Mouse (Mus musculus) liver, embryonic 14.5 days (tissue): Measurements from ENCODE around the gene Fcgbp. TPM values are rescaled to one million over a fixed set of nuclear protein-coding genes. Genes with fewer than 3 reads are reported as not detected.
A peak's percentile ranks its signal among the peaks of the same experiment; 100 is the strongest.

ENCODE experiments used
- ATAC-seq: fragments of 200-750 bp; cut with Nextera tagmentation; 2 replicates; pipeline ENCODE4 v1.8.0; 2017; ENCODE audit warnings: moderate number of reproducible peaks, mild to moderate bottlenecking, moderate library complexity; ENCODE audit not compliant: insufficient read depth
- DNase-seq, 3 experiments: peaks; one replicate each; pipeline ENCODE4 v3.0.0-alpha.2; 2012 to 2013; ENCODE audit warnings: low read depth in 3 of 3, low spot score in 3 of 3
- H3K27ac ChIP-seq: fragments of 300-500 bp; sonication (generic); 2 replicates; pipeline ENCODE4 v1.5.1; 2014; ENCODE audit warnings: moderate library complexity, mild to moderate bottlenecking, control low read depth, inconsistent platforms
- H3K27me3 ChIP-seq: fragments of 300-500 bp; sonication (generic); 2 replicates; pipeline ENCODE4 v1.6.1; 2014; ENCODE audit warnings: mild to moderate bottlenecking, low read length, moderate library complexity; ENCODE audit not compliant: control insufficient read depth, insufficient read depth
- H3K36me3 ChIP-seq: fragments of 300-500 bp; sonication (generic); replicated peaks from 2 replicates; pipeline ENCODE4 v1.6.1; 2014; ENCODE audit warnings: low read depth; ENCODE audit not compliant: control insufficient read depth, insufficient read depth
- H3K4me1 ChIP-seq, 2 experiments: fragments of 200-500 bp in 1 of 2; fragments of 300-500 bp in 1 of 2; sonication (generic) in 1 of 2; replicated peaks; 2 replicates each; pipeline ENCODE4 v1.6.1; 2012 to 2014; ENCODE audit warnings: antibody characterized with exemption in 1 of 2, inconsistent platforms in 1 of 2, low read length in 1 of 2; ENCODE audit not compliant: control insufficient read depth in 2 of 2, insufficient read depth in 2 of 2
- H3K4me2 ChIP-seq: fragments of 300-500 bp; sonication (generic); 2 replicates; pipeline ENCODE4 v1.6.1; 2014; ENCODE audit warnings: low read depth, mild to moderate bottlenecking, control low read depth, moderate library complexity
- H3K4me3 ChIP-seq, 2 experiments: fragments of 200-500 bp in 1 of 2; fragments of 300-500 bp in 1 of 2; sonication (generic) in 1 of 2; 2 replicates each; pipeline ENCODE4 v1.5.1; 2012 to 2014; ENCODE audit warnings: low read depth in 2 of 2, low read length in 2 of 2, mild to moderate bottlenecking in 2 of 2, control low read depth in 1 of 2, inconsistent platforms in 1 of 2, moderate library complexity in 1 of 2; ENCODE audit not compliant: insufficient read depth in 1 of 2
- H3K9ac ChIP-seq: fragments of 300-500 bp; sonication (generic); replicated peaks from 2 replicates; pipeline ENCODE4 v1.6.1; 2014; ENCODE audit warnings: mild to moderate bottlenecking, control low read depth, moderate library complexity
- H3K9me3 ChIP-seq: fragments of 300-500 bp; sonication (generic); 2 replicates; pipeline ENCODE4 v1.6.1; 2016; ENCODE audit warnings: low read length, mixed read lengths; ENCODE audit not compliant: control insufficient read depth
- CTCF ChIP-seq: IDR thresholded peaks from 2 replicates; pipeline ENCODE4 v1.5.1; 2016; ENCODE audit warnings: antibody characterized with exemption, low read depth, control low read depth
- WGBS: fragments of 180-500 bp; shearing (Covaris S2); extraction: QIAGEN DNeasy Blood & Tissue Kit; methylation state at CpG from one replicate; pipeline ENCODE4 v1.1.7; 2014; ENCODE audit not compliant: insufficient replicate concordance; 5-methylcytosine and 5-hydroxymethylcytosine counted together
- polyA plus RNA-seq, 2 experiments: library from polyadenylated mRNA; depleted of rRNA in 1 of 2; stranded (reverse) in 1 of 2; unstranded in 1 of 2; fragments of >200 nt; fragmentation: Nextera tagmentation in 1 of 2; extraction: Ambion mirVana in 1 of 2; gene quantifications; 2 replicates each; pipeline versions ENCODE4 v1.2.1 to v1.2.3; 2012 to 2014

Fcgbp gene
- polyA plus RNA-seq, 2 experiments: not detected

GRCm38 (mm10) chr7:28169489-28170422, 98.7 kb downstream of the Fcgbp start, which contains the start of gene Fbl:
Gene Fbl, plus strand, starts transcription at chr7:28169710.
- peak within 1 kb of the TSS; percentile 99 for H3K4me2 ChIP-seq
- TF ChIP-seq CTCF: no peak
- ATAC-seq (peak; percentile 85), DNase-seq (peak; percentile 83 to 86 (median 86))
- H3K9ac ChIP-seq: peak within 1 kb of the TSS; percentile 86
- H3K27me3 ChIP-seq: no peaks in the 10 kb centered on the region
- H3K36me3 ChIP-seq: no peaks in the 10 kb centered on the region
- H3K4me3 ChIP-seq: peak within 1 kb of the TSS; percentile 77 to 80
- under 1% methylated on average over 77 of the region's 80 CpGs for WGBS
- H3K4me1 ChIP-seq: peaks cover 10 to 20% of the 10 kb centered on the region in 2 experiments
- H3K27ac ChIP-seq: peak within 1 kb of the TSS; percentile 88
- H3K9me3 ChIP-seq: no peaks in the 10 kb centered on the region; the same call in 1 of the 2 replicates

Other genes starting within 250 kb of the Fcgbp start
- 0.42 and 0.68 TPM in 2 replicates for gene Zfp59, start 232.6 kb upstream of the Fcgbp start, polyA plus RNA-seq (2012; rRNA removed)
- gene Zfp59, start 232.6 kb upstream of the Fcgbp start, polyA plus RNA-seq (2014; fragmentation: Nextera tagmentation; extraction: Ambion mirVana): 1.5 and 1.9 TPM in 2 replicates
- 0.35 and 0.59 TPM in 2 replicates for gene Zfp607a, start 213.7 kb upstream of the Fcgbp start, polyA plus RNA-seq (2012; rRNA removed)
- 0.66 and 0.84 TPM in 2 replicates for gene Zfp607a, start 213.7 kb upstream of the Fcgbp start, polyA plus RNA-seq (2014; fragmentation: Nextera tagmentation; extraction: Ambion mirVana)
- 0.30 and 0.55 TPM in 2 replicates for gene Zfp974, start 141.8 kb upstream of the Fcgbp start, polyA plus RNA-seq (2012; rRNA removed)
- 0.80 and 0.91 TPM in 2 replicates for gene Zfp974, start 141.8 kb upstream of the Fcgbp start, polyA plus RNA-seq (2014; fragmentation: Nextera tagmentation; extraction: Ambion mirVana)
- 0.83 and 1.3 TPM in 2 replicates for gene Zfp780b, start 92.1 kb upstream of the Fcgbp start, polyA plus RNA-seq (2012; rRNA removed)
- gene Zfp780b, start 92.1 kb upstream of the Fcgbp start, polyA plus RNA-seq (2014; fragmentation: Nextera tagmentation; extraction: Ambion mirVana): 2.4 and 2.6 TPM in 2 replicates
- gene Zfp850, start 57.1 kb upstream of the Fcgbp start, polyA plus RNA-seq (2012; rRNA removed): 0.69 and 0.94 TPM in 2 replicates
- gene Zfp850, start 57.1 kb upstream of the Fcgbp start, polyA plus RNA-seq (2014; fragmentation: Nextera tagmentation; extraction: Ambion mirVana): 2.3 and 2.4 TPM in 2 replicates
- gene Psmc4, start 21.1 kb upstream of the Fcgbp start, polyA plus RNA-seq (2012; rRNA removed): 69.5 and 94.9 TPM in 2 replicates
- gene Psmc4, start 21.1 kb upstream of the Fcgbp start, polyA plus RNA-seq (2014; fragmentation: Nextera tagmentation; extraction: Ambion mirVana): 126 and 137 TPM in 2 replicates
- gene 9530053A07Rik, start 58.2 kb downstream of the Fcgbp start, polyA plus RNA-seq (2012; rRNA removed): not detected in 2 replicates
- not detected in 2 replicates for gene 9530053A07Rik, start 58.2 kb downstream of the Fcgbp start, polyA plus RNA-seq (2014; fragmentation: Nextera tagmentation; extraction: Ambion mirVana)
- gene Fbl, start 98.5 kb downstream of the Fcgbp start, polyA plus RNA-seq (2012; rRNA removed): 135 and 219 TPM in 2 replicates
- gene Fbl, start 98.5 kb downstream of the Fcgbp start, polyA plus RNA-seq (2014; fragmentation: Nextera tagmentation; extraction: Ambion mirVana): 24.4 and 29.7 TPM in 2 replicates
- gene Dyrk1b, start 108.2 kb downstream of the Fcgbp start, polyA plus RNA-seq (2012; rRNA removed): 2.7 and 3.6 TPM in 2 replicates
- gene Dyrk1b, start 108.2 kb downstream of the Fcgbp start, polyA plus RNA-seq (2014; fragmentation: Nextera tagmentation; extraction: Ambion mirVana): 1.9 and 2.5 TPM in 2 replicates
- gene Eid2, start 196.6 kb downstream of the Fcgbp start, polyA plus RNA-seq (2012; rRNA removed): 1.3 and 2.3 TPM in 2 replicates
- 0.38 and 1.1 TPM in 2 replicates for gene Eid2, start 196.6 kb downstream of the Fcgbp start, polyA plus RNA-seq (2014; fragmentation: Nextera tagmentation; extraction: Ambion mirVana)
- 1.5 and 1.7 TPM in 2 replicates for gene Eid2b, start 206.5 kb downstream of the Fcgbp start, polyA plus RNA-seq (2012; rRNA removed)
- gene Eid2b, start 206.5 kb downstream of the Fcgbp start, polyA plus RNA-seq (2014; fragmentation: Nextera tagmentation; extraction: Ambion mirVana): 1.4 and 2.1 TPM in 2 replicates
- not detected in 2 replicates for gene Selenov, start 219.9 kb downstream of the Fcgbp start, polyA plus RNA-seq (2012; rRNA removed)
- not detected in 2 replicates for gene Selenov, start 219.9 kb downstream of the Fcgbp start, polyA plus RNA-seq (2014; fragmentation: Nextera tagmentation; extraction: Ambion mirVana)
- gene Dll3, start 231.0 kb downstream of the Fcgbp start, polyA plus RNA-seq (2012; rRNA removed): 0.03 and 0.04 TPM in 2 replicates
- not detected in 2 replicates for gene Dll3, start 231.0 kb downstream of the Fcgbp start, polyA plus RNA-seq (2014; fragmentation: Nextera tagmentation; extraction: Ambion mirVana)
- gene Timm50, start 240.8 kb downstream of the Fcgbp start, polyA plus RNA-seq (2012; rRNA removed): 45.4 and 52.3 TPM in 2 replicates
- 91.1 and 95.2 TPM in 2 replicates for gene Timm50, start 240.8 kb downstream of the Fcgbp start, polyA plus RNA-seq (2014; fragmentation: Nextera tagmentation; extraction: Ambion mirVana)